Mouse (Mus musculus) layer of hippocampus, postnatal 25 days (tissue): Measurements from ENCODE around the gene Hectd4. TPM values are rescaled to one million over a fixed set of nuclear protein-coding genes. Genes with fewer than 3 reads are reported as not detected.
"Not testable (repeated sequence)": the region's sequence is repeated elsewhere in the genome, so short reads cannot be mapped to it uniquely, and the experiment has no call there.

Experiments
- DNase-seq, 2 experiments: peaks; one replicate each; pipeline ENCODE4 v3.0.0; 2022; ENCODE audit warnings: mixed read lengths in 2 of 2, low spot score in 1 of 2; ENCODE audit errors: extremely low spot score in 1 of 2
- total RNA-seq, 2 experiments: library from RNA; stranded (reverse); gene quantifications; 2 replicates each; pipeline ENCODE4 v1.2.3; 2021

Hectd4 gene
- total RNA-seq, 2 experiments from 2014 or later = 159 to 190 TPM

- not testable (repeated sequence) for DNase-seq
Observed at GRCm38 (mm10) chr5:121205537-121206130, 14.4 kb upstream of the Hectd4 start.

- DNase-seq = no peak
Observed at GRCm38 (mm10) chr5:121206540-121206939, 13.5 kb upstream of the Hectd4 start.

- DNase-seq = no peak
Observed at GRCm38 (mm10) chr5:121206984-121207383, 13.0 kb upstream of the Hectd4 start.

- DNase-seq = no peak
Observed at GRCm38 (mm10) chr5:121209755-121210600, 10.0 kb upstream of the Hectd4 start.

GRCm38 (mm10) chr5:121210601-121210924 is 9.5 kb upstream of the Hectd4 start:
- DNase-seq = no peak

- no peak for DNase-seq
Observed at GRCm38 (mm10) chr5:121212108-121212507, 7.9 kb upstream of the Hectd4 start.

- DNase-seq = no peak
Observed at GRCm38 (mm10) chr5:121214707-121215106, 5.3 kb upstream of the Hectd4 start.

GRCm38 (mm10) chr5:121215380-121216125 is 4.5 kb upstream of the Hectd4 start:
- peak; percentile 56 to 75 for DNase-seq

GRCm38 (mm10) chr5:121216126-121216446 is 3.9 kb upstream of the Hectd4 start:
- DNase-seq = no peak

- not testable (repeated sequence) for DNase-seq
Observed at GRCm38 (mm10) chr5:121216584-121217312, 3.3 kb upstream of the Hectd4 start.

- no peak for DNase-seq
Observed at GRCm38 (mm10) chr5:121217313-121217634, 2.7 kb upstream of the Hectd4 start.

- no peak for DNase-seq
Observed at GRCm38 (mm10) chr5:121219190-121219589, 829 bp upstream of the Hectd4 start.

GRCm38 (mm10) chr5:121220732-121221301 is 798 bp downstream of the Hectd4 start:
- peak in 1 of 2 experiments; percentile 47 for DNase-seq

GRCm38 (mm10) chr5:121221328-121221850 is 1.4 kb downstream of the Hectd4 start:
- DNase-seq = no peak

- not testable (repeated sequence) for DNase-seq
Observed at GRCm38 (mm10) chr5:121224020-121224419, 4.0 kb downstream of the Hectd4 start.

- DNase-seq = no peak
Observed at GRCm38 (mm10) chr5:121224856-121225255, 4.8 kb downstream of the Hectd4 start.

GRCm38 (mm10) chr5:121225854-121226253 is 5.8 kb downstream of the Hectd4 start:
- DNase-seq = no peak

GRCm38 (mm10) chr5:121226406-121226805 is 6.4 kb downstream of the Hectd4 start:
- no peak for DNase-seq

GRCm38 (mm10) chr5:121226845-121227244 is 6.8 kb downstream of the Hectd4 start:
- DNase-seq = no peak

GRCm38 (mm10) chr5:121227330-121227729 is 7.3 kb downstream of the Hectd4 start:
- DNase-seq = not testable (repeated sequence)
